Comparison of ENCODE assay signal across 21 mouse cellular contexts in genomic region chr19:59354906-59355305, GRCm38 (mm10). TPM values are rescaled to one million over a fixed set of nuclear protein-coding genes. Genes with fewer than 3 reads are reported as not detected.
DNase-seq lines count a peak whose midpoint lies in the region; ATAC-seq and TF ChIP-seq lines count a peak whose summit lies in the region.
"Had no signal": no experiment of that assay in that cellular context is flagged by ENCODE, and none has a peak within 500 bp of the region (broad histone marks: within the 10 kb centered on the region; RNA-seq: fewer than 3 reads in every experiment).

No protein-coding gene starts in this region.

- H3K9ac ChIP-seq in forebrain, postnatal 0 days = no peak overlapping the region
- H3K9ac ChIP-seq in midbrain, embryonic 16.5 days (ENCODE audit: low read depth, low read length) = no peak overlapping the region
- H3K9ac ChIP-seq in liver, embryonic 15.5 days = no peak overlapping the region
- H3K9ac ChIP-seq: embryonic facial prominence, embryonic 12.5 days; forebrain, embryonic 12.5 days; hindbrain, embryonic 13.5 days had no signal

- WGBS in forebrain, embryonic 10.5 days = 71% methylated on average over 2 of the region's 2 CpGs
- 59% methylated on average over 2 of the region's 2 CpGs for WGBS in forebrain, postnatal 0 days
- WGBS in midbrain, embryonic 10.5 days = 72% methylated on average over 2 of the region's 2 CpGs
- 74% methylated on average over 2 of the region's 2 CpGs for WGBS in midbrain, embryonic 16.5 days
- 13% methylated on average over 2 of the region's 2 CpGs for WGBS in liver, embryonic 15.5 days (ENCODE audit: insufficient replicate concordance)

- H3K4me1 ChIP-seq in forebrain, embryonic 10.5 days = peaks cover 5% of the 10 kb centered on the region
- no peaks in the 10 kb centered on the region for H3K4me1 ChIP-seq in forebrain, postnatal 0 days (ENCODE audit: insufficient read depth)
- peaks cover 3% of the 10 kb centered on the region for H3K4me1 ChIP-seq in midbrain, embryonic 10.5 days
- no peaks in the 10 kb centered on the region for H3K4me1 ChIP-seq in midbrain, embryonic 16.5 days (ENCODE audit: control insufficient read depth, insufficient read depth, low read length)
- H3K4me1 ChIP-seq in liver, embryonic 15.5 days (replicated peaks) = peaks cover 73% of the 10 kb centered on the region
- H3K4me1 ChIP-seq: embryonic facial prominence, embryonic 12.5 days; hindbrain, embryonic 13.5 days had no signal

- H3K27me3 ChIP-seq in forebrain, embryonic 10.5 days (ENCODE audit: poor library complexity, severe bottlenecking) = peaks cover 30% of the 10 kb centered on the region
- no peaks in the 10 kb centered on the region for H3K27me3 ChIP-seq in forebrain, postnatal 0 days (ENCODE audit: insufficient read depth, low read length)
- peaks cover 14% of the 10 kb centered on the region; the same call in 1 of the 2 replicates for H3K27me3 ChIP-seq in midbrain, embryonic 10.5 days (ENCODE audit: low read depth, poor library complexity, severe bottlenecking)
- no peaks in the 10 kb centered on the region for H3K27me3 ChIP-seq in midbrain, embryonic 16.5 days (ENCODE audit: control insufficient read depth, insufficient read depth, low read depth, low read length)
- peaks cover 16% of the 10 kb centered on the region for H3K27me3 ChIP-seq in liver, embryonic 15.5 days
- H3K27me3 ChIP-seq: embryonic facial prominence, embryonic 12.5 days; hindbrain, embryonic 13.5 days had no signal

- no peaks in the 10 kb centered on the region for H3K9me3 ChIP-seq in forebrain, embryonic 10.5 days
- no peaks in the 10 kb centered on the region for H3K9me3 ChIP-seq in forebrain, postnatal 0 days (ENCODE audit: low read length)
- H3K9me3 ChIP-seq in midbrain, embryonic 10.5 days (replicated peaks) = no peaks in the 10 kb centered on the region
- no peaks in the 10 kb centered on the region for H3K9me3 ChIP-seq in midbrain, embryonic 16.5 days (replicated peaks; ENCODE audit: control insufficient read depth, low read length, poor library complexity, severe bottlenecking)
- H3K9me3 ChIP-seq in liver, embryonic 15.5 days (replicated peaks) = no peaks in the 10 kb centered on the region
- H3K9me3 ChIP-seq: embryonic facial prominence, embryonic 12.5 days; forebrain, embryonic 12.5 days; G1E; hindbrain, embryonic 13.5 days had no signal

- H3K27ac ChIP-seq in forebrain, embryonic 10.5 days = no peak overlapping the region
- no peak overlapping the region for H3K27ac ChIP-seq in forebrain, postnatal 0 days (ENCODE audit: low read depth, low read length)
- no peak overlapping the region for H3K27ac ChIP-seq in midbrain, embryonic 10.5 days (replicated peaks)
- no peak overlapping the region for H3K27ac ChIP-seq in midbrain, embryonic 16.5 days (ENCODE audit: low read length)
- H3K27ac ChIP-seq in liver, embryonic 15.5 days (replicated peaks) = peak overlapping the region; percentile 48; the same call in 1 of the 2 replicates
- H3K27ac ChIP-seq: embryonic facial prominence, embryonic 12.5 days; forebrain, embryonic 12.5 days; hindbrain, embryonic 13.5 days had no signal

- no peak overlapping the region for H3K4me3 ChIP-seq in forebrain, embryonic 10.5 days
- H3K4me3 ChIP-seq in forebrain, postnatal 0 days (ENCODE audit: low read depth, low read length) = no peak overlapping the region
- no peak overlapping the region for H3K4me3 ChIP-seq in midbrain, embryonic 10.5 days
- no peak overlapping the region for H3K4me3 ChIP-seq in midbrain, embryonic 16.5 days (ENCODE audit: low read depth, low read length)
- no peak overlapping the region for H3K4me3 ChIP-seq in liver, embryonic 15.5 days (replicated peaks)
- H3K4me3 ChIP-seq: embryonic facial prominence, embryonic 12.5 days; forebrain, embryonic 12.5 days; hindbrain, embryonic 13.5 days had no signal

- no peak overlapping the region for H3K4me2 ChIP-seq in forebrain, postnatal 0 days (ENCODE audit: low read depth)
- no peak overlapping the region for H3K4me2 ChIP-seq in midbrain, embryonic 16.5 days (ENCODE audit: low read length)
- no peak overlapping the region for H3K4me2 ChIP-seq in liver, embryonic 15.5 days
- H3K4me2 ChIP-seq: embryonic facial prominence, embryonic 12.5 days; forebrain, embryonic 12.5 days; hindbrain, embryonic 13.5 days had no signal

- ATAC-seq in forebrain, postnatal 0 days = no peak
- no peak for ATAC-seq in midbrain, embryonic 16.5 days
- peak; percentile 58 for ATAC-seq in liver, embryonic 15.5 days (ENCODE audit: insufficient read depth)
- peak; percentile 79 for ATAC-seq in megakaryocyte-erythroid progenitor cell, adult 5-6 weeks (replicated peaks; ENCODE audit: low FRiP score, low TSS enrichment, poor library complexity, severe bottlenecking)
- ATAC-seq: CD4-positive, CD25-positive, alpha-beta regulatory T cell, adult 4 months; forebrain, embryonic 16.5 days had no signal

- H3K36me3 ChIP-seq in forebrain, embryonic 10.5 days (replicated peaks) = no peaks in the 10 kb centered on the region
- no peaks in the 10 kb centered on the region for H3K36me3 ChIP-seq in forebrain, postnatal 0 days (ENCODE audit: insufficient read depth)
- H3K36me3 ChIP-seq in midbrain, embryonic 10.5 days = no peaks in the 10 kb centered on the region
- H3K36me3 ChIP-seq in midbrain, embryonic 16.5 days (ENCODE audit: control insufficient read depth, insufficient read depth, low read length) = no peaks in the 10 kb centered on the region
- no peaks in the 10 kb centered on the region for H3K36me3 ChIP-seq in liver, embryonic 15.5 days (replicated peaks)
- H3K36me3 ChIP-seq: embryonic facial prominence, embryonic 12.5 days; forebrain, embryonic 12.5 days; G1E; hindbrain, embryonic 13.5 days had no signal

- TF ChIP-seq CTCF in forebrain, postnatal 0 days (IDR thresholded peaks at IDR 0.05; ENCODE audit: low read depth) = no peak

- intact Hi-C loops in left cerebral cortex, postnatal 14 days (cut with DNase I) = no loop called here

- peak; percentile 2 for DNase-seq in forebrain, embryonic 10.5 days (ENCODE audit: extremely low spot score, low spot score)
- no peak for DNase-seq in forebrain, postnatal 0 days
- DNase-seq in midbrain, embryonic 10.5 days (ENCODE audit: low spot score) = peak; percentile 4
- DNase-seq in kidney, adult 9 months = no peak
- no peak for DNase-seq in left cerebral cortex, postnatal 14 days (ENCODE audit: low spot score in 2 of 2)
- DNase-seq: adrenal gland, postnatal 10 days; B cell, adult 2 months; cerebellum, adult 11 months; cerebellum, adult 9-10 months; cerebellum, postnatal 25 days; gastrocnemius, postnatal 14 days; heart, postnatal 10 days had no signal

RNA-seq across cellular contexts. Expression of gene Pdzd8, which starts 9.3 kb away (rescaled TPM):
- polyA plus RNA-seq in forebrain, embryonic 10.5 days (2016; fragmentation: Nextera tagmentation; extraction: Ambion mirVana) = 10.0 and 10.3 TPM in 2 replicates
- 40.5 and 47.6 TPM in 2 replicates for total RNA-seq in forebrain, postnatal 0 days (2014; rRNA removed)
- polyA plus RNA-seq in forebrain, postnatal 0 days (2015; fragmentation: Nextera tagmentation; extraction: Ambion mirVana) = 6.5 and 8.7 TPM in 2 replicates
- 8.1 and 8.5 TPM in 2 replicates for polyA plus RNA-seq in midbrain, embryonic 10.5 days (2016; fragmentation: Nextera tagmentation; extraction: Ambion mirVana)
- 9.4 TPM in 2 replicates for polyA plus RNA-seq in midbrain, embryonic 16.5 days (2015; fragmentation: Nextera tagmentation; extraction: Ambion mirVana)
- polyA plus RNA-seq in liver, embryonic 15.5 days (2015; fragmentation: Nextera tagmentation; extraction: Ambion mirVana) = 3.7 and 4.0 TPM in 2 replicates
- total RNA-seq in megakaryocyte-erythroid progenitor cell, adult 5-6 weeks (2014; fragmentation: Nextera tagmentation) = 31.9 and 35.1 TPM in 2 replicates
- total RNA-seq in megakaryocyte-erythroid progenitor cell, adult 5-6 weeks (2017) = 35.5 and 41.3 TPM in 2 replicates
- total RNA-seq in left cerebral cortex, postnatal 14 days (2021) = 10 to 100 TPM; 60.8 to 61.8 TPM

RNA-seq across cellular contexts. Expression of gene Rps12-ps3, which starts 32.8 kb away (rescaled TPM):
- polyA plus RNA-seq in forebrain, embryonic 10.5 days (2016; fragmentation: Nextera tagmentation; extraction: Ambion mirVana) = 12.4 and 20.8 TPM in 2 replicates
- 79.8 and 91.9 TPM in 2 replicates for total RNA-seq in forebrain, postnatal 0 days (2014; rRNA removed)
- polyA plus RNA-seq in forebrain, postnatal 0 days (2015; fragmentation: Nextera tagmentation; extraction: Ambion mirVana) = 3.6 and 6.9 TPM in 2 replicates
- polyA plus RNA-seq in midbrain, embryonic 10.5 days (2016; fragmentation: Nextera tagmentation; extraction: Ambion mirVana) = 4.5 and 17.0 TPM in 2 replicates
- polyA plus RNA-seq in midbrain, embryonic 16.5 days (2015; fragmentation: Nextera tagmentation; extraction: Ambion mirVana) = 5.3 and 6.4 TPM in 2 replicates
- polyA plus RNA-seq in liver, embryonic 15.5 days (2015; fragmentation: Nextera tagmentation; extraction: Ambion mirVana) = 13.3 TPM in 1 of 2 replicates, not detected in the other
- total RNA-seq in megakaryocyte-erythroid progenitor cell, adult 5-6 weeks (2014; fragmentation: Nextera tagmentation) = 403 and 406 TPM in 2 replicates
- total RNA-seq in megakaryocyte-erythroid progenitor cell, adult 5-6 weeks (2017) = 963 and 1,109 TPM in 2 replicates
- 100 to 1,000 TPM; 204 to 211 TPM for total RNA-seq in left cerebral cortex, postnatal 14 days (2021)

Comparison
In these comparisons a context has a peak if more than half of its experiments do, and no peak if none do; other contexts are left out.
1. DNase-seq: peak in forebrain, embryonic 10.5 days (single experiment) and midbrain, embryonic 10.5 days (single experiment); none in forebrain, postnatal 0 days (single experiment), kidney, adult 9 months (single experiment) and left cerebral cortex, postnatal 14 days (0 of 2).
2. ATAC-seq: peak in liver, embryonic 15.5 days (single experiment) and megakaryocyte-erythroid progenitor cell, adult 5-6 weeks (single experiment); none in forebrain, postnatal 0 days (single experiment) and midbrain, embryonic 16.5 days (single experiment).